Mouse (Mus musculus) stomach, postnatal 0 days (tissue): ENCODE data around the gene Gm17657.

ENCODE experiments used
- CTCF ChIP-seq: IDR thresholded peaks from 2 replicates; pipeline ENCODE4 v1.5.1; 2016; ENCODE audit warnings: antibody characterized with exemption, low read depth, mild to moderate bottlenecking, moderate library complexity
- EP300 ChIP-seq: optimal IDR thresholded peaks from 2 replicates; pipeline ENCODE3; 2016; ENCODE audit warnings: antibody characterized with exemption

DNA sequence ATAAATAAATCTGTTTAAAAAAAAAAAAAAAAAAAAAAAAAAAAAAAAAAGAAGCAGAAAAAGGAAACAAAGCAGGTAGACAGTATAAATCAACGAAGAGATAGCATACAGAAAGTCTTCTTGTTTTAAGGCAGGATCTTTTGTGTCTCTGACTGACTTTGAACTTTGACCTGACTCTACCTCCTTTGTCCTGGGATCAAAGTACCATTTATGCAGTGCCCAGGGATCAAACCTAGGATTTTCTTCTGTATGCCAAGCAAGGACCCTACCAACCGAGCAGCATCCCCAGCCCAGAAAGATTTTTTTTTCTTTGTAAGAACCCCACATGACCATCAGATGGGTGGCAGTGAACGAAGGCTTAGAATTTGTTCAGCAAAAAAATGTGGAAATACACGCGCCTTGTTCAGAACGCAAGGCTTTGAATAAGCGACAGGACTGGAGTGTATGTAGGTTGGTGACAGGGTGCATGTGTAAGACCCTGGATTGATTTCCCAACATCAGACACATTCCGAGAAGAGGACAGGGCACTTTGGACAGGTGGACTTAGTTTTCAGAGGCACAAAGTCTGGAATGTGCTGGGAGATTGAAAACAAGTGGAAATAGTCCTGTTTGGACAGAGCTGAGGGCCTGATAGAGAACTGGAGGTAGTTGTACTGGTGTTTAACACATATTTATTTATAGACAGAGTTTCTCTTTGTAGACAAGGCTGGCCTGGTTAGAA is 61.0 kb downstream of the Gm17657 start:
- TF ChIP-seq CTCF = no peak
- TF ChIP-seq EP300 = no peak
